Mouse (Mus musculus) liver, embryonic 15.5 days (tissue): ENCODE data around the gene Gm1673. TPM values are rescaled to one million over a fixed set of nuclear protein-coding genes. Genes with fewer than 3 reads are reported as not detected.

Experiments used
- ATAC-seq: fragments of 200-750 bp; cut with Nextera tagmentation; 2 replicates; pipeline ENCODE4 v1.8.0; 2017; ENCODE audit warnings: moderate number of reproducible peaks, mild to moderate bottlenecking, moderate library complexity; ENCODE audit not compliant: insufficient read depth
- H3K27ac ChIP-seq: fragments of 300-500 bp; sonication (generic); replicated peaks from 2 replicates; pipeline ENCODE4 v1.5.1; 2015; ENCODE audit warnings: mild to moderate bottlenecking, inconsistent platforms
- H3K27me3 ChIP-seq: fragments of 300-500 bp; sonication (generic); 2 replicates; pipeline ENCODE4 v1.6.1; 2015; ENCODE audit warnings: mild to moderate bottlenecking, inconsistent platforms
- H3K36me3 ChIP-seq: fragments of 300-500 bp; sonication (generic); replicated peaks from 2 replicates; pipeline ENCODE4 v1.6.1; 2015; ENCODE audit warnings: moderate library complexity, mild to moderate bottlenecking, inconsistent platforms
- H3K4me1 ChIP-seq: fragments of 300-500 bp; sonication (generic); replicated peaks from 2 replicates; pipeline ENCODE4 v1.6.1; 2015; ENCODE audit warnings: inconsistent platforms
- H3K4me2 ChIP-seq: fragments of 300-500 bp; sonication (generic); 2 replicates; pipeline ENCODE4 v1.6.1; 2015; ENCODE audit warnings: moderate library complexity, mild to moderate bottlenecking, inconsistent platforms
- H3K4me3 ChIP-seq: fragments of 300-500 bp; sonication (generic); replicated peaks from 2 replicates; pipeline ENCODE4 v1.5.1; 2015; ENCODE audit warnings: mild to moderate bottlenecking, inconsistent platforms
- H3K9ac ChIP-seq: fragments of 300-500 bp; sonication (generic); 2 replicates; pipeline ENCODE4 v1.6.1; 2015; ENCODE audit warnings: moderate library complexity, mild to moderate bottlenecking, inconsistent platforms
- H3K9me3 ChIP-seq: fragments of 300-500 bp; sonication (generic); replicated peaks from 2 replicates; pipeline ENCODE4 v1.6.1; 2016; ENCODE audit warnings: inconsistent platforms
- WGBS: fragments of 180-500 bp; shearing (Covaris S2); methylation state at CpG from one replicate; pipeline ENCODE4 v1.1.7; 2015; ENCODE audit warnings: mixed read lengths; ENCODE audit not compliant: insufficient replicate concordance; 5-methylcytosine and 5-hydroxymethylcytosine counted together
- polyA plus RNA-seq: library from polyadenylated mRNA; unstranded; fragments of >200 nt; fragmentation: Nextera tagmentation; extraction: Ambion mirVana; gene quantifications from 2 replicates; pipeline ENCODE4 v1.2.1, GENCODE M21; 2015

Gene Gm1673
- polyA plus RNA-seq, 1 experiment from 2014 or later, result 4.5 TPM

DNA sequence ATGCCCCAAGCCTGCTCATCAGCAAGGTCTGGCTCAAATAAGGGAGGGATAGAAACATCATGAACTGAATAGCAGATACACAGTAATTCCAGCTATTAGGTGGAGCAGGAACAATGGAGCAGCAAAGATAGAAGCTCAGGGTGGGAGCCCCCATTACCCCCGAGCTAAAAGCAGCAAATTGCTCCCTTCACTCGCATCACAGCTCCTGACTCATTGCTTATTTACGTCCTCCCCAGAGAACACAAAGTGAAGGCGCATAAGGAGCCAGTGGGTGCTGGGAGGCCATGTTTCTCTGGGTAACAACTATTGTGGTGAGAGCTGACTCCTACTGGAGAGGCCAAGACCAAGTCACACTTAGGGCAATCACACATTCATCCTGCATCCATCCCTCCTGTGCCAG lies 46.9 kb downstream of the Gm1673 start:
- no peak overlapping the region for H3K27ac ChIP-seq
- no peak overlapping the region for H3K9ac ChIP-seq
- WGBS, result 42% methylated on average over 4 of the region's 4 CpGs
- ATAC-seq, result no peak
- H3K4me1 ChIP-seq, result no peaks in the 10 kb centered on the region
- H3K4me2 ChIP-seq, result no peak overlapping the region
- no peak overlapping the region for H3K4me3 ChIP-seq
- no peaks in the 10 kb centered on the region for H3K36me3 ChIP-seq
- no peaks in the 10 kb centered on the region for H3K9me3 ChIP-seq
- H3K27me3 ChIP-seq, result no peaks in the 10 kb centered on the region

GRCm38 (mm10) chr5:34031022-34031421 lies 47.8 kb downstream of the Gm1673 start:
- H3K27me3 ChIP-seq, result no peaks in the 10 kb centered on the region
- no peaks in the 10 kb centered on the region for H3K4me1 ChIP-seq
- no peak overlapping the region for H3K9ac ChIP-seq
- H3K4me3 ChIP-seq, result no peak overlapping the region
- ATAC-seq, result no peak
- no peak overlapping the region for H3K27ac ChIP-seq
- no peaks in the 10 kb centered on the region for H3K9me3 ChIP-seq
- H3K36me3 ChIP-seq, result no peaks in the 10 kb centered on the region
- 29% methylated on average over 6 of the region's 6 CpGs for WGBS
- no peak overlapping the region for H3K4me2 ChIP-seq

DNA sequence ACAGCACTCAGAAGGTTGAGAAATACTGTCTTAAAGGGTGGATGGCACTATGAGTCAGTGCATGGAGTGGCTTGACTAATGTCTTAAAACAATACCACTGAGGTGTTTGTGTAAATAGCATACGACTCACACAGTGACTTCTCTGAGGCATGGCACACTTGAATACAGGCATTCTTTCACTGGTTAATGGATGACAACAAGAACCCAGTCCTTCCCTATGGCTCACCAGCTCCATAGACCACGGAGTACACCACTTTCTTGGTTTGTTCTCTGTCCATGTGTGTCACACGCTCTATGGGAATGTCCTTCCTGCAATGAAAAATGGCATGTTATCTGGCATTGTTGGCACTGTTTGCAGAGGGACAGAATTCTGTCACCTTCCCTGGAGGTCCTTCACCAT lies 49.3 kb downstream of the Gm1673 start:
- no peaks in the 10 kb centered on the region for H3K27me3 ChIP-seq
- H3K4me3 ChIP-seq, result no peak overlapping the region
- no peaks in the 10 kb centered on the region for H3K36me3 ChIP-seq
- no peak for ATAC-seq
- H3K4me1 ChIP-seq, result no peaks in the 10 kb centered on the region
- WGBS, result 46% methylated on average over 3 of the region's 3 CpGs
- no peaks in the 10 kb centered on the region for H3K9me3 ChIP-seq
- no peak overlapping the region for H3K4me2 ChIP-seq
- no peak overlapping the region for H3K9ac ChIP-seq
- H3K27ac ChIP-seq, result no peak overlapping the region

Other genes with a start within 250 kb of the Gm1673 start
- 18.9 and 21.3 TPM in 2 replicates for gene Letm1, start 200.6 kb upstream of the Gm1673 start, polyA plus RNA-seq
- 23.0 and 26.9 TPM in 2 replicates for gene Nsd2, start 162.7 kb upstream of the Gm1673 start, polyA plus RNA-seq
- 24.7 and 26.1 TPM in 2 replicates for gene Nelfa, start 47.0 kb upstream of the Gm1673 start, polyA plus RNA-seq
- 0.09 and 0.20 TPM in 2 replicates for gene Nat8l, start 12.6 kb downstream of the Gm1673 start, polyA plus RNA-seq
- 0.40 and 0.41 TPM in 2 replicates for gene Poln, start 186.0 kb downstream of the Gm1673 start, polyA plus RNA-seq
- gene Haus3, start 186.1 kb downstream of the Gm1673 start, polyA plus RNA-seq, result 20.3 and 22.1 TPM in 2 replicates
- gene Mxd4, start 204.3 kb downstream of the Gm1673 start, polyA plus RNA-seq, result 5.7 and 6.3 TPM in 2 replicates